Mouse (Mus musculus): ENCODE data around the gene Tbc1d2b.

The Tbc1d2b gene

GRCm38 (mm10) chr9:90270193-90270943 is at the start of gene Tbc1d2b:
Gene Tbc1d2b, minus strand, starts transcription at chr9:90270804.
- peak; percentile 74 to 85 for DNase-seq

GRCm38 (mm10) chr9:90316300-90316699 is 45.7 kb upstream of the Tbc1d2b start:
- peak; percentile 32 to 47 for DNase-seq

GRCm38 (mm10) chr9:90315662-90316061 is 45.1 kb upstream of the Tbc1d2b start:
- no peak for DNase-seq

- DNase-seq, result no peak
Observed at GRCm38 (mm10) chr9:90304254-90304653, 33.6 kb upstream of the Tbc1d2b start.

GRCm38 (mm10) chr9:90303101-90303835 is 32.7 kb upstream of the Tbc1d2b start:
- DNase-seq, result no peak

- no peak for DNase-seq
Observed at GRCm38 (mm10) chr9:90302670-90303069, 32.1 kb upstream of the Tbc1d2b start.

- no peak for DNase-seq
Observed at GRCm38 (mm10) chr9:90301081-90301688, 30.6 kb upstream of the Tbc1d2b start.

GRCm38 (mm10) chr9:90297637-90298036 is 27.0 kb upstream of the Tbc1d2b start:
- no peak for DNase-seq

- DNase-seq, result no peak
Observed at GRCm38 (mm10) chr9:90293641-90294398, 23.2 kb upstream of the Tbc1d2b start.

GRCm38 (mm10) chr9:90278397-90278796 is 7.8 kb upstream of the Tbc1d2b start:
- no peak for DNase-seq

GRCm38 (mm10) chr9:90277884-90278283 is 7.3 kb upstream of the Tbc1d2b start:
- no peak for DNase-seq

- DNase-seq, result no peak
Observed at GRCm38 (mm10) chr9:90276779-90277178, 6.2 kb upstream of the Tbc1d2b start.

GRCm38 (mm10) chr9:90275906-90276305 is 5.3 kb upstream of the Tbc1d2b start:
- DNase-seq, result no peak

- no peak for DNase-seq
Observed at GRCm38 (mm10) chr9:90275500-90275899, 4.9 kb upstream of the Tbc1d2b start.

GRCm38 (mm10) chr9:90274516-90274915 is 3.9 kb upstream of the Tbc1d2b start:
- DNase-seq, result no peak

GRCm38 (mm10) chr9:90272346-90272745 is 1.7 kb upstream of the Tbc1d2b start:
- no peak for DNase-seq

GRCm38 (mm10) chr9:90271541-90272090 is 1.0 kb upstream of the Tbc1d2b start:
- no peak for DNase-seq

- DNase-seq, result no peak
Observed at GRCm38 (mm10) chr9:90270944-90271295, 316 bp upstream of the Tbc1d2b start.

GRCm38 (mm10) chr9:90269011-90269681 is 1.5 kb downstream of the Tbc1d2b start:
- peak; percentile 38 to 39 for DNase-seq

- DNase-seq, result no peak
Observed at GRCm38 (mm10) chr9:90266926-90267325, 3.7 kb downstream of the Tbc1d2b start.

GRCm38 (mm10) chr9:90266059-90266458 is 4.5 kb downstream of the Tbc1d2b start:
- DNase-seq, result no peak
